Mouse (Mus musculus) erythroblast, adult 5-6 weeks (primary cell): ENCODE measurements around the gene Kirrel3. TPM values are rescaled to one million over a fixed set of nuclear protein-coding genes. Genes with fewer than 3 reads are reported as not detected.
A peak's percentile ranks its signal among the peaks of the same experiment; 100 is the strongest.

ENCODE experiments used
- ATAC-seq: replicated peaks from 2 replicates; pipeline ENCODE4 v1.8.0; 2016; ENCODE audit warnings: moderate number of reproducible peaks, mild to moderate bottlenecking, moderate TSS enrichment, inconsistent platforms; ENCODE audit not compliant: poor library complexity, low FRiP score, severe bottlenecking
- total RNA-seq, 2 experiments: library from RNA; stranded (forward) in 1 of 2; stranded (reverse) in 1 of 2; fragments of 150-400 nt in 1 of 2; fragments of 200-764, 138-1000 nt in 1 of 2; gene quantifications; 2 replicates each; pipeline versions ENCODE4 v1.2.3 to v1.2.4; 2015 to 2017; ENCODE audit warnings: low replicate concordance in 2 of 2

Kirrel3 gene
- total RNA-seq, 2 experiments from 2014 or later: not detected

- ATAC-seq: no peak
Measured at GRCm38 (mm10) chr9:35038922-35039586, 553.4 kb downstream of the Kirrel3 start.

- ATAC-seq: no peak
Measured at GRCm38 (mm10) chr9:35039846-35040245, 554.2 kb downstream of the Kirrel3 start.

- ATAC-seq: no peak
Measured at GRCm38 (mm10) chr9:35041493-35041892, 555.8 kb downstream of the Kirrel3 start.

- ATAC-seq: no peak
Measured at GRCm38 (mm10) chr9:35043619-35044018, 557.9 kb downstream of the Kirrel3 start.

- ATAC-seq: no peak
Measured at GRCm38 (mm10) chr9:35044458-35044857, 558.8 kb downstream of the Kirrel3 start.

- 0 out of 2 replicates have a peak, but pooled peaks have one; percentile 40 for ATAC-seq
Measured at GRCm38 (mm10) chr9:35045031-35045531, 559.4 kb downstream of the Kirrel3 start.

GRCm38 (mm10) chr9:35045756-35046155 is 560.1 kb downstream of the Kirrel3 start:
- ATAC-seq: 0 out of 2 replicates have a peak, but pooled peaks have one; percentile 31

- ATAC-seq: no peak
Measured at GRCm38 (mm10) chr9:35048449-35048848, 562.8 kb downstream of the Kirrel3 start.

GRCm38 (mm10) chr9:35049891-35050527 is 564.3 kb downstream of the Kirrel3 start:
- no peak for ATAC-seq

GRCm38 (mm10) chr9:35050701-35051454 is 565.2 kb downstream of the Kirrel3 start:
- ATAC-seq: no peak

- ATAC-seq: no peak
Measured at GRCm38 (mm10) chr9:35051666-35052065, 566.0 kb downstream of the Kirrel3 start.

- no peak for ATAC-seq
Measured at GRCm38 (mm10) chr9:35052671-35053070, 567.0 kb downstream of the Kirrel3 start.

GRCm38 (mm10) chr9:35053081-35053480 is 567.4 kb downstream of the Kirrel3 start:
- no peak for ATAC-seq

- ATAC-seq: no peak
Measured at GRCm38 (mm10) chr9:35053669-35054068, 568.0 kb downstream of the Kirrel3 start.

GRCm38 (mm10) chr9:35055528-35056330 is 570.0 kb downstream of the Kirrel3 start:
- ATAC-seq: no peak

GRCm38 (mm10) chr9:35056611-35057010 is 570.9 kb downstream of the Kirrel3 start:
- ATAC-seq: no peak

- no peak for ATAC-seq
Measured at GRCm38 (mm10) chr9:35057631-35058030, 571.9 kb downstream of the Kirrel3 start.

GRCm38 (mm10) chr9:35058186-35058585 is 572.5 kb downstream of the Kirrel3 start:
- ATAC-seq: no peak

GRCm38 (mm10) chr9:35058596-35059354 is 573.1 kb downstream of the Kirrel3 start:
- no peak for ATAC-seq
